Mouse (Mus musculus) heart, embryonic 15.5 days (tissue): Measurements from ENCODE around the gene Zfp280c. TPM values are rescaled to one million over a fixed set of nuclear protein-coding genes. Genes with fewer than 3 reads are reported as not detected.

ENCODE experiments used
- ATAC-seq: fragments of 200-750 bp; cut with Nextera tagmentation; replicated peaks from 2 replicates; pipeline ENCODE4 v1.8.0; 2017; ENCODE audit warnings: low read depth, moderate TSS enrichment; ENCODE audit not compliant: insufficient number of reproducible peaks, insufficient read depth, low FRiP score
- H3K27ac ChIP-seq: fragments of 300-500 bp; sonication (generic); 2 replicates; pipeline ENCODE4 v1.5.1; 2015; ENCODE audit warnings: mild to moderate bottlenecking, inconsistent platforms
- H3K27me3 ChIP-seq: fragments of 300-500 bp; sonication (generic); 2 replicates; pipeline ENCODE4 v1.6.1; 2015; ENCODE audit warnings: inconsistent platforms
- H3K36me3 ChIP-seq: fragments of 300-500 bp; sonication (generic); 2 replicates; pipeline ENCODE4 v1.6.1; 2015; ENCODE audit warnings: mild to moderate bottlenecking, inconsistent platforms
- H3K4me1 ChIP-seq: fragments of 300-500 bp; sonication (generic); replicated peaks from 2 replicates; pipeline ENCODE4 v1.6.1; 2015; ENCODE audit warnings: inconsistent platforms
- H3K4me2 ChIP-seq: fragments of 300-500 bp; sonication (generic); 2 replicates; pipeline ENCODE4 v1.6.1; 2015; ENCODE audit warnings: inconsistent platforms, mild to moderate bottlenecking, moderate library complexity
- H3K4me3 ChIP-seq: fragments of 300-500 bp; sonication (generic); 2 replicates; pipeline ENCODE4 v1.5.1; 2015; ENCODE audit warnings: mild to moderate bottlenecking, inconsistent platforms
- H3K9ac ChIP-seq: fragments of 300-500 bp; sonication (generic); 2 replicates; pipeline ENCODE4 v1.6.1; 2015; ENCODE audit warnings: mild to moderate bottlenecking, inconsistent platforms
- H3K9me3 ChIP-seq: fragments of 300-500 bp; sonication (generic); replicated peaks from 2 replicates; pipeline ENCODE4 v1.6.1; 2016; ENCODE audit warnings: inconsistent platforms
- WGBS: fragments of 180-500 bp; shearing (Covaris S2); methylation state at CpG from one replicate; pipeline ENCODE4 v1.1.7; 2015; ENCODE audit warnings: mixed read lengths; 5-methylcytosine and 5-hydroxymethylcytosine counted together
- microRNA-seq: library from miRNA; unstranded; fragments of <30 nt; microRNA quantifications from one replicate; pipeline ENCODE4, GENCODE M21; 2016
- polyA plus RNA-seq: library from polyadenylated mRNA; unstranded; fragments of >200 nt; fragmentation: Nextera tagmentation; extraction: Ambion mirVana; gene quantifications from 2 replicates; pipeline ENCODE4 v1.2.1, GENCODE M21; 2015

Zfp280c gene
- polyA plus RNA-seq, 1 experiment from 2014 or later, result 4.8 TPM

DNA sequence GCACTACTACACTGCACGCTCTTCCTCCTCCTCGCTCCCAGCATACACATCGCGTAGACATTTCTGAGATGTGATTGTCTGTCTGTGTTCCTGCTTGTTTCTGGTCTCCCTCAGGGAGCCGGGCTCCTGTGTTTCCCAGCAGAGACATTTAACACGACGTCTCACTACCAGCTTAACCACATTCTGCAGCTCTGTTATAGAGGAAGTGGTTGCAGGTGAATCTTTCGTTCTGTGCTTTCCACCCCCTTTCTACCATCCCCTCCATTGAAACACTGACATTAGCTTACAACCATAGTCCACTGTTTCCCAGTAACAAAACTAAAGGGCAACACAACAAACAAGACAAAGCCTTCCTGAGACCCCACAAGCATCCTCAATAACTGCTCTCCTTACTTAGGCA, 100.5 kb downstream of the Zfp280c start:
- H3K4me2 ChIP-seq, result no peak overlapping the region
- no peak for ATAC-seq
- peaks cover 19% of the 10 kb centered on the region; the same call in 1 of the 2 replicates for H3K36me3 ChIP-seq
- H3K4me1 ChIP-seq, result no peaks in the 10 kb centered on the region
- no peaks in the 10 kb centered on the region for H3K27me3 ChIP-seq
- no peak overlapping the region for H3K9ac ChIP-seq
- H3K4me3 ChIP-seq, result no peak overlapping the region
- 85% methylated on average over 8 of the region's 8 CpGs for WGBS
- H3K27ac ChIP-seq, result no peak overlapping the region
- no peaks in the 10 kb centered on the region for H3K9me3 ChIP-seq

Small RNA genes lying within 50 kb of the gene (microRNA-seq; reads per million reads assigned to microRNA genes)
- not detected for gene Gm27828

Other genes starting within 250 kb of the Zfp280c start
- gene Elf4, start 131.4 kb downstream of the Zfp280c start, polyA plus RNA-seq, result 8.4 and 11.2 TPM in 2 replicates
- 102 and 115 TPM in 2 replicates for gene Aifm1, start 80.9 kb downstream of the Zfp280c start, polyA plus RNA-seq
- 4.9 and 5.0 TPM in 2 replicates for gene Rab33a, start 75.2 kb downstream of the Zfp280c start, polyA plus RNA-seq
- 6.6 and 8.7 TPM in 2 replicates for gene Slc25a14, start 28.9 kb upstream of the Zfp280c start, polyA plus RNA-seq
- not detected in 2 replicates for gene Gpr119, start 80.0 kb upstream of the Zfp280c start, polyA plus RNA-seq
- gene Rbmx2, start 100.5 kb upstream of the Zfp280c start, polyA plus RNA-seq, result 9.8 and 14.5 TPM in 2 replicates